Mouse (Mus musculus) neural tube, embryonic 14.5 days (tissue): ENCODE results near the gene Ifi27l2b. TPM values are rescaled to one million over a fixed set of nuclear protein-coding genes. Genes with fewer than 3 reads are reported as not detected.
"Not testable (repeated sequence)": the region's sequence is repeated elsewhere in the genome, so short reads cannot be mapped to it uniquely, and the experiment has no call there.

Experiments
- ATAC-seq: fragments of 200-750 bp; cut with Nextera tagmentation; 2 replicates; pipeline ENCODE4 v1.8.0; 2017; ENCODE audit warnings: low read depth, mild to moderate bottlenecking, moderate TSS enrichment, moderate library complexity
- H3K27ac ChIP-seq: fragments of 300-500 bp; sonication (generic); 2 replicates; pipeline ENCODE4 v1.5.1; 2014; ENCODE audit warnings: low read depth, mild to moderate bottlenecking, control low read depth, low read length, moderate library complexity, mixed read lengths
- H3K27me3 ChIP-seq: fragments of 300-500 bp; sonication (generic); 2 replicates; pipeline ENCODE4 v1.6.1; 2014; ENCODE audit warnings: low read length; ENCODE audit not compliant: control insufficient read depth, insufficient read depth
- H3K36me3 ChIP-seq: fragments of 300-500 bp; sonication (generic); 2 replicates; pipeline ENCODE4 v1.6.1; 2014; ENCODE audit warnings: low read length, mixed read lengths; ENCODE audit not compliant: control insufficient read depth, insufficient read depth
- H3K4me1 ChIP-seq: fragments of 300-500 bp; sonication (generic); 2 replicates; pipeline ENCODE4 v1.6.1; 2014; ENCODE audit warnings: low read length; ENCODE audit not compliant: control insufficient read depth, insufficient read depth
- H3K4me2 ChIP-seq: fragments of 300-500 bp; sonication (generic); 2 replicates; pipeline ENCODE4 v1.6.1; 2014; ENCODE audit warnings: mild to moderate bottlenecking, low read depth, low read length, control low read depth
- H3K4me3 ChIP-seq: fragments of 300-500 bp; sonication (generic); 2 replicates; pipeline ENCODE4 v1.5.1; 2014; ENCODE audit warnings: low read depth, low read length, control low read depth, mixed read lengths
- H3K9ac ChIP-seq: fragments of 300-500 bp; sonication (generic); replicated peaks from 2 replicates; pipeline ENCODE4 v1.6.1; 2014; ENCODE audit warnings: low read depth, mild to moderate bottlenecking, control low read depth, low read length, mixed read lengths
- H3K9me3 ChIP-seq: fragments of 300-500 bp; sonication (generic); 2 replicates; pipeline ENCODE4 v1.6.1; 2016; ENCODE audit warnings: low read length; ENCODE audit not compliant: control insufficient read depth
- WGBS: fragments of 180-500 bp; shearing (Covaris S2); extraction: QIAGEN DNeasy Blood & Tissue Kit; methylation state at CpG from one replicate; pipeline ENCODE4 v1.1.7; 2014; 5-methylcytosine and 5-hydroxymethylcytosine counted together
- polyA plus RNA-seq: library from polyadenylated mRNA; unstranded; fragments of >200 nt; fragmentation: Nextera tagmentation; extraction: Ambion mirVana; gene quantifications from 2 replicates; pipeline ENCODE4 v1.2.1, GENCODE M21; 2014

Gene Ifi27l2b
- polyA plus RNA-seq, 1 experiment from 2014 or later = not detected

GRCm38 (mm10) chr12:103487276-103487675, 30.3 kb upstream of the Ifi27l2b start:
- no peak overlapping the region for H3K4me2 ChIP-seq
- no peaks in the 10 kb centered on the region for H3K9me3 ChIP-seq
- no peak overlapping the region for H3K4me3 ChIP-seq
- no peaks in the 10 kb centered on the region for H3K36me3 ChIP-seq
- no peaks in the 10 kb centered on the region for H3K4me1 ChIP-seq
- no peak overlapping the region for H3K9ac ChIP-seq
- H3K27ac ChIP-seq = no peak overlapping the region
- H3K27me3 ChIP-seq = no peaks in the 10 kb centered on the region
- WGBS = 73% methylated on average over 4 of the region's 4 CpGs
- ATAC-seq = no peak

GRCm38 (mm10) chr12:103486726-103487125, 29.7 kb upstream of the Ifi27l2b start:
- Histone ChIP-seq H3K27ac (no peak overlapping the region), H3K4me2 (no peak overlapping the region), H3K4me1 (no peaks in the 10 kb centered on the region), H3K9me3 (no peaks in the 10 kb centered on the region), H3K4me3 (no peak overlapping the region), H3K9ac (no peak overlapping the region), H3K36me3 (no peaks in the 10 kb centered on the region), H3K27me3 (no peaks in the 10 kb centered on the region)
- 76% methylated on average over 1 of the region's 1 CpGs for WGBS
- no peak for ATAC-seq

GRCm38 (mm10) chr12:103484200-103484972, 27.4 kb upstream of the Ifi27l2b start:
- H3K9ac ChIP-seq, H3K4me3 ChIP-seq, H3K27me3 ChIP-seq, H3K9me3 ChIP-seq, H3K27ac ChIP-seq, ATAC-seq, H3K4me1 ChIP-seq, H3K36me3 ChIP-seq, H3K4me2 ChIP-seq: not testable (repeated sequence)
- WGBS = 58% methylated on average over 9 of the region's 9 CpGs

GRCm38 (mm10) chr12:103482781-103483180, 25.8 kb upstream of the Ifi27l2b start:
- no peaks in the 10 kb centered on the region for H3K9me3 ChIP-seq
- no peak overlapping the region for H3K9ac ChIP-seq
- no peaks in the 10 kb centered on the region for H3K4me1 ChIP-seq
- H3K36me3 ChIP-seq = no peaks in the 10 kb centered on the region
- no peak overlapping the region for H3K27ac ChIP-seq
- no peak for ATAC-seq
- no peak overlapping the region for H3K4me3 ChIP-seq
- no peak overlapping the region for H3K4me2 ChIP-seq
- H3K27me3 ChIP-seq = no peaks in the 10 kb centered on the region
- WGBS = 87% methylated on average over 2 of the region's 2 CpGs

- H3K9ac ChIP-seq = no peak overlapping the region
- H3K27me3 ChIP-seq = no peaks in the 10 kb centered on the region
- no peaks in the 10 kb centered on the region for H3K9me3 ChIP-seq
- H3K27ac ChIP-seq = no peak overlapping the region
- H3K4me1 ChIP-seq = no peaks in the 10 kb centered on the region
- no peak overlapping the region for H3K4me3 ChIP-seq
- ATAC-seq = no peak
- H3K4me2 ChIP-seq = no peak overlapping the region
- WGBS = 76% methylated on average over 5 of the region's 5 CpGs
- no peaks in the 10 kb centered on the region for H3K36me3 ChIP-seq
These were observed 24.6 kb upstream of the Ifi27l2b start for GRCm38 (mm10) chr12:103481671-103482070.

- Histone ChIP-seq H3K4me2 (no peak overlapping the region), H3K4me3 (no peak overlapping the region), H3K27ac (no peak overlapping the region), H3K4me1 (no peaks in the 10 kb centered on the region), H3K27me3 (no peaks in the 10 kb centered on the region), H3K9ac (no peak overlapping the region), H3K9me3 (no peaks in the 10 kb centered on the region), H3K36me3 (no peaks in the 10 kb centered on the region)
- 82% methylated on average over 7 of the region's 7 CpGs for WGBS
- ATAC-seq = no peak
These were observed 20.5 kb upstream of the Ifi27l2b start for GRCm38 (mm10) chr12:103477461-103478015.

- no peak overlapping the region for H3K4me2 ChIP-seq
- no peak overlapping the region for H3K9ac ChIP-seq
- no peaks in the 10 kb centered on the region for H3K9me3 ChIP-seq
- H3K36me3 ChIP-seq = no peaks in the 10 kb centered on the region
- no peaks in the 10 kb centered on the region for H3K4me1 ChIP-seq
- WGBS = 78% methylated on average over 1 of the region's 1 CpGs
- no peak overlapping the region for H3K4me3 ChIP-seq
- H3K27ac ChIP-seq = no peak overlapping the region
- H3K27me3 ChIP-seq = no peaks in the 10 kb centered on the region
- ATAC-seq = no peak
These were observed 19.9 kb upstream of the Ifi27l2b start for GRCm38 (mm10) chr12:103476779-103477389.

- H3K36me3 ChIP-seq = no peaks in the 10 kb centered on the region
- WGBS = 48% methylated on average over 2 of the region's 2 CpGs
These were observed 17.5 kb upstream of the Ifi27l2b start for GRCm38 (mm10) chr12:103474481-103474880.

GRCm38 (mm10) chr12:103456727-103457126, 296 bp downstream of the Ifi27l2b start:
- H3K4me2 ChIP-seq = not testable (repeated sequence)

More at GRCm38 (mm10) chr12:103474481-103474880, 17.5 kb upstream of the Ifi27l2b start:
- no peaks in the 10 kb centered on the region for H3K4me1 ChIP-seq
- no peak overlapping the region for H3K27ac ChIP-seq
- ATAC-seq = no peak
- H3K27me3 ChIP-seq = no peaks in the 10 kb centered on the region
- no peaks in the 10 kb centered on the region for H3K9me3 ChIP-seq
- H3K4me2 ChIP-seq = no peak overlapping the region
- no peak overlapping the region for H3K9ac ChIP-seq
- H3K4me3 ChIP-seq = no peak overlapping the region

More at GRCm38 (mm10) chr12:103456727-103457126, 296 bp downstream of the Ifi27l2b start:
- not testable (repeated sequence) for H3K27ac ChIP-seq, H3K9ac ChIP-seq, H3K4me1 ChIP-seq, H3K36me3 ChIP-seq, ATAC-seq, H3K9me3 ChIP-seq, H3K27me3 ChIP-seq, H3K4me3 ChIP-seq
- no CpG with 5 or more reads among the region's 1 CpGs for WGBS
